Mouse (Mus musculus): Measurements from ENCODE around the gene Axin1. TPM values are rescaled to one million over a fixed set of nuclear protein-coding genes. Genes with fewer than 3 reads are reported as not detected.
"Not testable (repeated sequence)": the region's sequence is repeated elsewhere in the genome, so short reads cannot be mapped to it uniquely, and the experiment has no call there.

The Axin1 gene
- polyA plus RNA-seq, 1 experiment from 2014 or later: 9.3 TPM

DNA sequence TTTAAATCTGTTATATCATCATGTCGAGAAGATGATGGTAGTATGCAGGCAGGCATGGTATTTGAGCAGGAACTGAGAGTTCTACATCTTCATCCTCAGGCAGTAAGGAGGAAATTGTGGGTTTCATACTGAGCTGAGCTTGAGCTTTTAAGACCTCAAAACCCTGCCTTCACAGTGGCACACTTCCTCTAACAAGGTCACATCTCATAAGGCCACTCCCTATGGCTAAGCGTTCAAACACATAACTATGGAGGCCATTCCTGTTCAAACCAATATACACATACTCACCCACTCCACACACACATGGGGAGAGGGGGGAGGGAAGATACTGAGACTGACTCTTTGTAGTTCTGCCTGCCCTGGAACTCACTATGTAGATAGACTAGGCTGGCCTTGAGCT is 29.6 kb downstream of the Axin1 start:
- H3K4me1 ChIP-seq (replicated peaks; ENCODE audit: control insufficient read depth, insufficient read depth, low read length): no peaks in the 10 kb centered on the region
- no peak overlapping the region for H3K4me3 ChIP-seq (ENCODE audit: low read depth, low read length)
- no peaks in the 10 kb centered on the region for H3K27me3 ChIP-seq (replicated peaks; ENCODE audit: control insufficient read depth, insufficient read depth, low read length)
- no peak overlapping the region for H3K9ac ChIP-seq (ENCODE audit: low read depth, low read length)
- no peaks in the 10 kb centered on the region for H3K9me3 ChIP-seq (ENCODE audit: control insufficient read depth)
- TF ChIP-seq CTCF (IDR thresholded peaks at IDR 0.05; ENCODE audit: low read depth): no peak
- H3K27ac ChIP-seq (ENCODE audit: low read depth, low read length): no peak overlapping the region
- WGBS: 65% methylated on average over 2 of the region's 2 CpGs
- ATAC-seq: no peak
- no peak overlapping the region for H3K4me2 ChIP-seq (replicated peaks; ENCODE audit: low read depth)
- H3K36me3 ChIP-seq (ENCODE audit: control insufficient read depth, insufficient read depth): no peaks in the 10 kb centered on the region

DNA sequence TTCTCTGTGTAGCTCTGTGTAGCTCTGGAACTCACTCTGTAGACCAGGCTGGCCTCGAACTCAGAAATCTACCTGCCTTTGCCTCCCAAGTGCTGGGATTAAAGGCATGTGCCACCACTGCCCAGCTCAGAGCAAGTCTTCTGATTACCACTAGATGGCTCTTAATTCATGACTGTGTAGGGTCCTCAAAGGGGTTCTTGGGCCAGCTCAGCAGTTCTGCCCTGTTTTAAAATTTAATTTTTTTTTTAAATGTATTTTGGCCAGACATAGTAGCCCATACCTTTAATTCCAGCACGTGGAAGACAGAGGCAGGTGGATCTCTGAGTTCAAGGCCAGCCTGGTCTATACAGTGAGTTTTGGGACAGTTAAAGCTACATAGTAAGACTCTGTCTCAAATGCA is 36.8 kb downstream of the Axin1 start:
- H3K27me3 ChIP-seq (replicated peaks; ENCODE audit: control insufficient read depth, insufficient read depth, low read length); H3K4me3 ChIP-seq (ENCODE audit: low read depth, low read length); ATAC-seq; H3K4me1 ChIP-seq (replicated peaks; ENCODE audit: control insufficient read depth, insufficient read depth, low read length); H3K27ac ChIP-seq (ENCODE audit: low read depth, low read length); H3K4me2 ChIP-seq (replicated peaks; ENCODE audit: low read depth); H3K9ac ChIP-seq (ENCODE audit: low read depth, low read length); H3K9me3 ChIP-seq (ENCODE audit: control insufficient read depth): not testable (repeated sequence)
- 82% methylated on average over 2 of the region's 2 CpGs for WGBS
- TF ChIP-seq CTCF (IDR thresholded peaks at IDR 0.05; ENCODE audit: low read depth): peak; percentile 36
- H3K36me3 ChIP-seq (ENCODE audit: control insufficient read depth, insufficient read depth): peaks cover 20% of the 10 kb centered on the region

DNA sequence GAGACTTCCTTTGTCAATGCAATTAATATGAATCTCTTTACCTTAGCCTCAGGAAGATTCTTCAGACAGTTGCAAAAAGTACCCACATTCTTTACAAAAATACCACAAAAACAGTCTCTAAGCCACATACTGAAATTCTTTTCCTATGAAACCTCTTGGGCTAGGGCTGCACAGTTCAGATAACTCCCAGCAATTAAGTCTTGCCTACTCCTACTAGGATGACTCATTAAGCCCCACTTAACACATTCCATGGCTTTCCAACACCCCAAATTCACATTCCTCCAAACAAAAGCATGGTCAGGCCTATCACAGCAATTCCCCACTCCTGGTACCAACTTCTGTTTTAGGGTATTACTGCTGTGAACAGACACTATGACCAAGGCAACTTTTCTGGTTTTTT is 40.1 kb downstream of the Axin1 start:
- no peak for ATAC-seq
- Histone ChIP-seq H3K27me3 (replicated peaks; ENCODE audit: control insufficient read depth, insufficient read depth, low read length) (no peaks in the 10 kb centered on the region), H3K4me2 (replicated peaks; ENCODE audit: low read depth) (no peak overlapping the region), H3K9me3 (ENCODE audit: control insufficient read depth) (no peaks in the 10 kb centered on the region), H3K36me3 (ENCODE audit: control insufficient read depth, insufficient read depth) (peaks cover 33% of the 10 kb centered on the region), H3K27ac (ENCODE audit: low read depth, low read length) (no peak overlapping the region), H3K9ac (ENCODE audit: low read depth, low read length) (no peak overlapping the region), H3K4me3 (ENCODE audit: low read depth, low read length) (no peak overlapping the region), H3K4me1 (replicated peaks; ENCODE audit: control insufficient read depth, insufficient read depth, low read length) (no peaks in the 10 kb centered on the region)
- no peak for TF ChIP-seq CTCF (IDR thresholded peaks at IDR 0.05; ENCODE audit: low read depth)

DNA sequence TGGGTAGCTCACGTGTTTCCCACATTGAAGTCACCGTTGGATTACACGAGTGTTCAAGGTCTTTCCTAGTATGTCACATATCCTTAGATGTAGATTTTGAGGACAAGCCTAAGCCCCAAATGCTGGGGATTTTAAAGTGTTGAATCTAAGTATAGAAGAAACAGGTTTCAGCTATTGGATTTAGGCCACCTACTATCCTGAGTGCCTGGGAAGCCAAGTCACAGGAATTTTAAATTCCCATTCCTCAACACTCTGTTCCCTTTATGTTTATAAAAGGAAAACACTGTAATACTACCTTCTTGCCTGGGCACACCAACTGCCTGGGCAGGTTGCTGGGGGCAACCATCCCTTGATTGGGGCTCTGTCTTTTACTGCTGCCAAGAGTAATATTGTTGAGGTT is 42.7 kb downstream of the Axin1 start:
- Histone ChIP-seq H3K27ac (ENCODE audit: low read depth, low read length) (no peak overlapping the region), H3K4me2 (replicated peaks; ENCODE audit: low read depth) (no peak overlapping the region), H3K4me1 (replicated peaks; ENCODE audit: control insufficient read depth, insufficient read depth, low read length) (no peaks in the 10 kb centered on the region), H3K36me3 (ENCODE audit: control insufficient read depth, insufficient read depth) (peaks cover 38% of the 10 kb centered on the region), H3K9me3 (ENCODE audit: control insufficient read depth) (no peaks in the 10 kb centered on the region), H3K4me3 (ENCODE audit: low read depth, low read length) (no peak overlapping the region), H3K9ac (ENCODE audit: low read depth, low read length) (no peak overlapping the region), H3K27me3 (replicated peaks; ENCODE audit: control insufficient read depth, insufficient read depth, low read length) (no peaks in the 10 kb centered on the region)
- 90% methylated on average over 3 of the region's 3 CpGs for WGBS
- no peak for TF ChIP-seq CTCF (IDR thresholded peaks at IDR 0.05; ENCODE audit: low read depth)
- no peak for ATAC-seq

DNA sequence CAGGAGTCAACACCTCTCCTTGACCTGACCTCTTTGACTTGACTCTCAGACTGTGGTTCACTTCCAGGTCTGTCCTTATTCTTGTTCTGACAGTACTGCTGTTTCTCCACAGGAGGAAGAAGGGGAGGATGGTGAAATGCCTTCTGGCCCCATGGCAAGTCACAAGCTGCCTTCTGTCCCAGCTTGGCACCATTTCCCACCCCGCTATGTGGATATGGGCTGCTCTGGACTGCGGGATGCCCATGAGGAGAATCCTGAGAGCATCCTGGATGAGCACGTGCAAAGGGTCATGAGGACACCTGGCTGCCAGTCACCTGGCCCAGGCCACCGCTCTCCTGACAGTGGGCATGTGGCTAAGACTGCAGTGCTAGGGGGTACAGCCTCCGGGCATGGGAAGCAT is 49.1 kb downstream of the Axin1 start:
- Histone ChIP-seq H3K27me3 (replicated peaks; ENCODE audit: control insufficient read depth, insufficient read depth, low read length) (no peaks in the 10 kb centered on the region), H3K27ac (ENCODE audit: low read depth, low read length) (no peak overlapping the region; the same call in 1 of the 2 replicates), H3K36me3 (ENCODE audit: control insufficient read depth, insufficient read depth) (peaks cover 89% of the 10 kb centered on the region), H3K9ac (ENCODE audit: low read depth, low read length) (no peak overlapping the region), H3K4me1 (replicated peaks; ENCODE audit: control insufficient read depth, insufficient read depth, low read length) (no peaks in the 10 kb centered on the region), H3K4me2 (replicated peaks; ENCODE audit: low read depth) (no peak overlapping the region), H3K9me3 (ENCODE audit: control insufficient read depth) (no peaks in the 10 kb centered on the region), H3K4me3 (ENCODE audit: low read depth, low read length) (no peak overlapping the region)
- TF ChIP-seq CTCF (IDR thresholded peaks at IDR 0.05; ENCODE audit: low read depth): no peak
- no peak for ATAC-seq
- WGBS: 98% methylated on average over 5 of the region's 5 CpGs

DNA sequence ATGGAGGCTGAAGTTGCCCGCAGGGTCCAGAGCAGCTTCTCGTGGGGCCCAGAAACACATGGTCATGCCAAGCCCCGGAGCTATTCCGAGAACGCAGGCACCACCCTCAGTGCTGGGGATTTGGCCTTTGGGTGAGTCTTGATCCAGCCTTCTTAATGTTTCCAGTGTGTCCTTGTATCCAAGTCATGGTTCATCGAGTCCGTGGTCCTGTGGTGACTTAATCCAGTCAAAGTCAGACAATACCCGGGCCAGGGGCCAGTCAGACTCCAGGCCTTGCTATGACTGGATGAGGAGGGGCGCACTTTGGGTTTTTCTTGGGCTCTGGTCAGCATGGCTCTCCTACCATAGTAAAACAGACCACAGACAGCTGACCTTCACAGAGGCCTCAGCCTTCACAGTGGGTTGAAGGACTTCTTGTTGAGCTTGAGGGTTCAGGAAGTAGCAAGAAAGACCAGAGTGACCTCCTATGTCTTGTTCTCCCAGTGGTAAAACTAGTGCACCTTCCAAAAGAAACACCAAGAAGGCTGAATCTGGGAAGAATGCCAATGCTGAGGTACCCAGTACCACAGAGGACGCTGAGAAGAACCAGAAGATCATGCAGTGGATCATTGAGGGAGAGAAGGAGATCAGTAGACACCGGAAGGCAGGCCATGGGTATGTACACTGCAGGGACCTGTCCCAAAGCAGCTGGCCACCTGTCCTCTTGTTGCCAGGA is 49.8 kb downstream of the Axin1 start:
- WGBS: 94% methylated on average over 11 of the region's 11 CpGs
- no peak for TF ChIP-seq CTCF (IDR thresholded peaks at IDR 0.05; ENCODE audit: low read depth)
- Histone ChIP-seq H3K36me3 (ENCODE audit: control insufficient read depth, insufficient read depth) (peaks cover 89% of the 10 kb centered on the region), H3K4me1 (replicated peaks; ENCODE audit: control insufficient read depth, insufficient read depth, low read length) (no peaks in the 10 kb centered on the region), H3K9ac (ENCODE audit: low read depth, low read length) (no peak overlapping the region), H3K4me3 (ENCODE audit: low read depth, low read length) (no peak overlapping the region), H3K9me3 (ENCODE audit: control insufficient read depth) (no peaks in the 10 kb centered on the region), H3K4me2 (replicated peaks; ENCODE audit: low read depth) (no peak overlapping the region), H3K27me3 (replicated peaks; ENCODE audit: control insufficient read depth, insufficient read depth, low read length) (no peaks in the 10 kb centered on the region), H3K27ac (ENCODE audit: low read depth, low read length) (no peak overlapping the region)
- ATAC-seq: no peak

DNA sequence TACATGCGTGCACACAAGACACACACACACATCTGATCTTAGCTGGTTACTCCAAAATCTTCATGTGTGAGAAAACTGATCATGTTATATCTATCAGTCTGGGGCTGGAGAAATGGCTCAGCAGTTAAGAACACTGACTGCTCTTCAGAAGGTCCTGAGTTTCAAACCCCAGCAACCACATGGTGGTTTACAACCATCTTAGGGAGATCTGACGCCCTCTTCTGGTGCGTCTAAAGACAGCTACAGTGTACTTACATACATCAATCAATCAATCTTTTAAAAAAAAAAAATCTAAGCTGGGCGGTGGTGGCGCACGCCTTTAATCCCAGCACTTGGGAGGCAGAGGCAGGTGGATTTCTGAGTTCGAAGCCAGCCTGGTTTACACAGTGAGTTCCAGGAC is 53.0 kb downstream of the Axin1 start:
- H3K4me1 ChIP-seq (replicated peaks; ENCODE audit: control insufficient read depth, insufficient read depth, low read length); H3K4me2 ChIP-seq (replicated peaks; ENCODE audit: low read depth); H3K9me3 ChIP-seq (ENCODE audit: control insufficient read depth); H3K9ac ChIP-seq (ENCODE audit: low read depth, low read length); H3K27ac ChIP-seq (ENCODE audit: low read depth, low read length); ATAC-seq; H3K27me3 ChIP-seq (replicated peaks; ENCODE audit: control insufficient read depth, insufficient read depth, low read length); H3K4me3 ChIP-seq (ENCODE audit: low read depth, low read length): not testable (repeated sequence)
- 83% methylated on average over 7 of the region's 7 CpGs for WGBS
- peaks cover 92% of the 10 kb centered on the region for H3K36me3 ChIP-seq (ENCODE audit: control insufficient read depth, insufficient read depth)
- TF ChIP-seq CTCF (IDR thresholded peaks at IDR 0.05; ENCODE audit: low read depth): peak; percentile 19

Data from intestine, postnatal 0 days (tissue).